Mouse (Mus musculus) thymus, adult 2 months (tissue): ENCODE measurements around the gene Cdkl3.

Experiments used
- CTCF ChIP-seq: fragments of 200-500 bp; IDR thresholded peaks from 2 replicates; pipeline ENCODE4 v1.5.1; 2012; ENCODE audit warnings: mild to moderate bottlenecking, control low read depth, low read length, moderate library complexity, borderline replicate concordance; ENCODE audit not compliant: control insufficient read depth, poor library complexity, insufficient read depth; ENCODE audit errors: extremely low read depth
- POLR2A ChIP-seq: fragments of 200-500 bp; IDR thresholded peaks from 2 replicates; pipeline ENCODE4 v1.6.1; 2012; ENCODE audit warnings: mild to moderate bottlenecking, low read length, control low read depth, moderate library complexity; ENCODE audit not compliant: control insufficient read depth, poor library complexity, insufficient read depth; ENCODE audit errors: extremely low read depth

- TF ChIP-seq CTCF, result no peak
- TF ChIP-seq POLR2A, result no peak
Measured at GRCm38 (mm10) chr11:52060315-52060714, 56.3 kb downstream of the Cdkl3 start.
